Mouse (Mus musculus) CH12.LX (cell line): ENCODE data around the gene Pfpl.

Experiments
- CHD2 ChIP-seq: IDR thresholded peaks from 2 replicates; pipeline ENCODE4 v1.6.1; 2011; ENCODE audit warnings: low read length, improper control_type of control experiment
- CTCF ChIP-seq, 2 experiments: IDR thresholded peaks in 1 of 2; conservative IDR thresholded peaks in 1 of 2; 2 replicates each; pipeline ENCODE4 v1.5.1; 2011 to 2012; ENCODE audit warnings: low read depth in 2 of 2, low read length in 2 of 2, improper control_type of control experiment in 1 of 2, inconsistent platforms in 1 of 2, mild to moderate bottlenecking in 1 of 2, moderate library complexity in 1 of 2
- EP300 ChIP-seq: IDR thresholded peaks from 2 replicates; pipeline ENCODE4 v1.6.1; 2011; ENCODE audit warnings: low read length, improper control_type of control experiment
- JUND ChIP-seq: conservative IDR thresholded peaks from 2 replicates; pipeline ENCODE4 v1.6.1; 2011; ENCODE audit warnings: low read depth, low read length, improper control_type of control experiment
- MAX ChIP-seq: IDR thresholded peaks from 2 replicates; pipeline ENCODE4 v1.6.1; 2011; ENCODE audit warnings: low read length, improper control_type of control experiment
- POLR2A ChIP-seq: IDR thresholded peaks from 2 replicates; pipeline ENCODE4 v1.6.1; 2011; ENCODE audit warnings: low read depth, mild to moderate bottlenecking, improper control_type of control experiment, low read length
- POLR2AphosphoS2 ChIP-seq: IDR thresholded peaks from 2 replicates; pipeline ENCODE4 v1.6.1; 2011; ENCODE audit warnings: low read depth, low read length, improper control_type of control experiment
- TBP ChIP-seq: conservative IDR thresholded peaks from 2 replicates; pipeline ENCODE4 v1.6.1; 2011; ENCODE audit warnings: low read depth, low read length, improper control_type of control experiment
- ZC3H11A ChIP-seq: IDR thresholded peaks from 2 replicates; pipeline ENCODE4 v1.6.1; 2012; ENCODE audit warnings: low read depth, mild to moderate bottlenecking, inconsistent platforms, low read length, improper control_type of control experiment
- ZMIZ1 ChIP-seq: IDR thresholded peaks from 2 replicates; pipeline ENCODE4 v1.6.1; 2012; ENCODE audit warnings: low read depth, mild to moderate bottlenecking, inconsistent platforms, low read length, improper control_type of control experiment
- ZNF384 ChIP-seq: IDR thresholded peaks from 2 replicates; pipeline ENCODE4 v1.6.1; 2012; ENCODE audit warnings: low read depth, low read length, improper control_type of control experiment, inconsistent platforms

- TF ChIP-seq CHD2 = no peak
- TF ChIP-seq POLR2A = no peak
- no peak for TF ChIP-seq ZC3H11A
- no peak for TF ChIP-seq ZNF384
- TF ChIP-seq EP300 = no peak
- TF ChIP-seq MAX = no peak
- no peak for TF ChIP-seq TBP
- no peak for TF ChIP-seq CTCF (conservative IDR thresholded peaks at IDR 0.05 in 1 of 2, IDR thresholded peaks at IDR 0.05 in 1 of 2; ENCODE audit: low read depth in 2 of 2, low read length in 2 of 2)
- TF ChIP-seq JUND = no peak
- no peak for TF ChIP-seq POLR2AphosphoS2
- no peak for TF ChIP-seq ZMIZ1
Observed at GRCm38 (mm10) chr19:12476721-12477270, 49.1 kb downstream of the Pfpl start.
